22 mouse cellular contexts compared by ENCODE assay signal in the genomic region with DNA sequence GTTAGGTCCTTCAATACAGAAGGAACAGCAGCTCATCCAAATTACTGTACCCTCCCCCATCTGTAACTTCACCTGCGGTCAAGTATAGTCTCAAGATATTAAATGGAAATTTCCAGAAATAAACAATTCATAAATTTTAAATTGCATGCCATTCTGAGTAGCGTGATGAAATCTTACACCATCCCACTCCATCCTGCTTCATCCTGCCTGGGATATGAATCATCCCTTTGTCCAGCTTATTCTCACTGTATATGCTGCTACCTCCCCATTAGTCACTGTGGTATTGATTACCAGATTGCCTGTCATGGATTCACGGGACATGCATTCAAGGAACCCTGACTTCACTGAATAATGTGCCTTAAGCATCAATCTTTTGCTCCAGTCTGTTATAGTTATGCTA.
A peak's percentile ranks its signal among the peaks of the same experiment; 100 is the strongest.
DNase-seq lines count a peak whose midpoint lies in the region; TF ChIP-seq lines count a peak whose summit lies in the region.
"Had no signal": no experiment of that assay in that cellular context is flagged by ENCODE, and none has a peak within 500 bp of the region (broad histone marks: within the 10 kb centered on the region; RNA-seq: fewer than 3 reads in every experiment).

No protein-coding gene starts in this region.

- DNase-seq in 3134 (ENCODE audit: extremely low read depth, insufficient read length, low spot score) (peak; percentile 3), 3T3-L1 (ENCODE audit: low read depth, low spot score) (peak; percentile 85), MN1 (ENCODE audit: low spot score) (peak; percentile 15)
- DNase-seq in left cerebral cortex, postnatal 10 days (ENCODE audit: extremely low spot score in 1 of 2, low spot score in 2 of 2), result no peak
- DNase-seq in heart, adult 11 months, result no peak
- no peak for DNase-seq in adrenal gland, postnatal 25 days
- no peak for DNase-seq in kidney, postnatal 36 days
- DNase-seq: adrenal gland, adult 8-10 months; adrenal gland, postnatal 14 days; cerebellum, adult 11 months; cerebellum, adult 18-20 months; cerebellum, adult 8-10 months; cerebellum, adult 9-11 months; cerebellum, postnatal 14 days; cerebellum, postnatal 36 days; embryo, embryonic 11 days; forebrain, postnatal 0 days had no signal

- peak overlapping the region; percentile 87 for H3K27ac ChIP-seq in embryonic fibroblast, embryonic 13.5 days (ENCODE audit: insufficient read depth, low read length)
- H3K27ac ChIP-seq: embryonic facial prominence, embryonic 13.5 days; embryonic facial prominence, embryonic 15.5 days; forebrain, embryonic 13.5 days; forebrain, embryonic 15.5 days had no signal

- no peak for TF ChIP-seq POLR2A in embryonic fibroblast, embryonic 13.5 days (IDR thresholded peaks at IDR 0.05; ENCODE audit: low read depth, low read length)

- no peak for TF ChIP-seq CTCF in embryonic fibroblast, embryonic 13.5 days (IDR thresholded peaks at IDR 0.05; ENCODE audit: borderline replicate concordance, insufficient read depth, low read length)

- peaks cover 11% of the 10 kb centered on the region for H3K4me1 ChIP-seq in embryonic fibroblast, embryonic 13.5 days (ENCODE audit: control insufficient read depth, insufficient read depth, low read length)
- H3K4me1 ChIP-seq: embryonic facial prominence, embryonic 13.5 days; embryonic facial prominence, embryonic 15.5 days; forebrain, embryonic 13.5 days; forebrain, embryonic 15.5 days had no signal

- intact Hi-C loops in left cerebral cortex, postnatal 10 days (cut with DNase I), result no loop called here

- no peak overlapping the region for H3K4me3 ChIP-seq in embryonic fibroblast, embryonic 13.5 days (ENCODE audit: insufficient read depth, low read length)
- H3K4me3 ChIP-seq: embryonic facial prominence, embryonic 13.5 days; embryonic facial prominence, embryonic 15.5 days; forebrain, embryonic 13.5 days; forebrain, embryonic 15.5 days had no signal

Comparison
In these comparisons a context has a peak if more than half of its experiments do, and no peak if none do; other contexts are left out.
1. DNase-seq: peak in 3134 (single experiment), 3T3-L1 (single experiment) and MN1 (single experiment); none in left cerebral cortex, postnatal 10 days (0 of 2), heart, adult 11 months (single experiment), adrenal gland, postnatal 25 days (single experiment) and kidney, postnatal 36 days (0 of 2).